Comparison of ENCODE assay signal across 19 mouse cellular contexts in the genomic region with DNA sequence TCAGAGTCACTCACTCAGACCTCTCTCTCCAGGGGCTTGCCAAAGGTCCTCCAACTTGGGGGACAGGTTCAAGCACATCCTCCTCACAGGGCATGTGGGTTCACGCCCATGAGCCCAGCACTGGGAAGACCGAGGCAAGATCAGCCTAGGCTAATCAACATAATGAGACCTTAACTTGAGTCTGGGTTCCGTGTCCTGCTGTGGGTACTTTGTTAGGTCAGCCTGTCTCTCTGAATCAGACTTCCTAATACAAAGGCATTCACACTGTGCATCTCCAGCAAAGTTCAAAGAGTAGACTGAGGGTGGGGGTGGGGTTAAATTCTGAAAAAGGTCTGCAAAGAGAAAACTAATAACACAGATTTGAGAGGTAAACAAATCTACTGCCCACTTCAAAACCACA. TPM values are rescaled to one million over a fixed set of nuclear protein-coding genes. Genes with fewer than 3 reads are reported as not detected.
DNase-seq lines count a peak whose midpoint lies in the region; ATAC-seq and TF ChIP-seq lines count a peak whose summit lies in the region.
"Had no signal": no experiment of that assay in that cellular context is flagged by ENCODE, and none has a peak within 500 bp of the region (broad histone marks: within the 10 kb centered on the region; RNA-seq: fewer than 3 reads in every experiment).

No protein-coding gene starts in this region.

- no peaks in the 10 kb centered on the region for H3K9me3 ChIP-seq in heart, embryonic 12.5 days (replicated peaks)
- H3K9me3 ChIP-seq in heart, embryonic 16.5 days (replicated peaks; ENCODE audit: control insufficient read depth, low read length) = no peaks in the 10 kb centered on the region
- no peaks in the 10 kb centered on the region for H3K9me3 ChIP-seq in hindbrain, embryonic 14.5 days (ENCODE audit: control insufficient read depth, low read length)
- H3K9me3 ChIP-seq: embryonic facial prominence, embryonic 10.5 days; forebrain, embryonic 13.5 days had no signal

- H3K79me2 ChIP-seq in myocyte (ENCODE audit: control insufficient read depth, insufficient read depth) = no peaks in the 10 kb centered on the region

- H3K27me3 ChIP-seq in heart, embryonic 12.5 days (replicated peaks) = peaks cover 50% of the 10 kb centered on the region
- no peaks in the 10 kb centered on the region; the same call in 1 of the 2 replicates for H3K27me3 ChIP-seq in heart, embryonic 16.5 days (ENCODE audit: control insufficient read depth, insufficient read depth, low read length)
- no peaks in the 10 kb centered on the region for H3K27me3 ChIP-seq in myocyte (ENCODE audit: control insufficient read depth, insufficient read depth, insufficient read length)
- peaks cover 58% of the 10 kb centered on the region for H3K27me3 ChIP-seq in hindbrain, embryonic 14.5 days (ENCODE audit: control insufficient read depth, insufficient read depth, low read length)
- H3K27me3 ChIP-seq: Patski had no signal

- H3K27ac ChIP-seq in heart, embryonic 12.5 days (ENCODE audit: poor library complexity, severe bottlenecking) = peak overlapping the region; percentile 87
- H3K27ac ChIP-seq in heart, embryonic 16.5 days (ENCODE audit: low read length) = peak overlapping the region; percentile 97
- H3K27ac ChIP-seq in hindbrain, embryonic 14.5 days = no peak overlapping the region
- H3K27ac ChIP-seq: embryonic facial prominence, embryonic 10.5 days; forebrain, embryonic 13.5 days had no signal

- DNase-seq in heart, postnatal 10 days = no peak
- no peak for DNase-seq in heart, postnatal 4 days
- peak; percentile 67 for DNase-seq in Muller cell, postnatal 12 days (ENCODE audit: inconsistent ontology term)
- DNase-seq in hindbrain, embryonic 14.5 days (ENCODE audit: low spot score) = no peak
- DNase-seq: cerebellum, adult 2 months; cerebellum, postnatal 10 days; forebrain, postnatal 0 days; gastrocnemius, postnatal 25 days; kidney, adult 8-10 months had no signal

- no peak overlapping the region for H3K9ac ChIP-seq in heart, embryonic 12.5 days
- peak overlapping the region; percentile 23; the same call in 1 of the 2 replicates for H3K9ac ChIP-seq in heart, embryonic 16.5 days (ENCODE audit: low read length)
- no peak overlapping the region for H3K9ac ChIP-seq in hindbrain, embryonic 14.5 days
- H3K9ac ChIP-seq: forebrain, embryonic 13.5 days; forebrain, postnatal 0 days had no signal

- H3ac ChIP-seq in myocyte (ENCODE audit: control insufficient read depth, insufficient read length) = no peak overlapping the region

- H3K4me3 ChIP-seq in heart, embryonic 12.5 days = no peak overlapping the region
- H3K4me3 ChIP-seq in heart, embryonic 16.5 days (ENCODE audit: low read length) = no peak overlapping the region
- H3K4me3 ChIP-seq in myocyte = no peak overlapping the region
- H3K4me3 ChIP-seq in hindbrain, embryonic 14.5 days (replicated peaks; ENCODE audit: low read length) = no peak overlapping the region
- H3K4me3 ChIP-seq: embryonic facial prominence, embryonic 10.5 days; forebrain, embryonic 13.5 days had no signal

- no peak for ATAC-seq in heart, embryonic 12.5 days (ENCODE audit: insufficient number of reproducible peaks, low FRiP score)
- ATAC-seq in heart, embryonic 16.5 days (replicated peaks; ENCODE audit: extremely low read depth, insufficient read depth, low FRiP score) = no peak
- ATAC-seq in hindbrain, embryonic 14.5 days (ENCODE audit: low FRiP score) = no peak
- ATAC-seq: CD4-positive, CD25-positive, alpha-beta regulatory T cell, adult 4 months; forebrain, embryonic 13.5 days; forebrain, postnatal 0 days; hindbrain, embryonic 16.5 days; inflammation-experienced regulatory T-cells, adult 6 months; intestine, postnatal 0 days; Patski had no signal

- 63% methylated on average over 3 of the region's 3 CpGs for WGBS in heart, embryonic 12.5 days
- 72% methylated on average over 3 of the region's 3 CpGs for WGBS in heart, embryonic 16.5 days
- whole genome bisulfite sequencing in hindbrain, embryonic 14.5 days = 31% methylated on average over 3 of the region's 3 CpGs

- TF ChIP-seq POLR2A in myocyte (IDR thresholded peaks at IDR 0.05; ENCODE audit: insufficient read length, low read depth) = no peak

- intact Hi-C loops in heart, postnatal 10 days (cut with DNase I) = loop anchor here (2.0 to 5.0 kb wide), 3 partner anchors 22 to 248 kb away; partner anchors contain the start of gene Ssh2

- 0 out of 2 replicates have a peak overlapping the region, but pooled peaks have one; percentile 16 for H3K4me2 ChIP-seq in heart, embryonic 12.5 days
- no peak overlapping the region for H3K4me2 ChIP-seq in heart, embryonic 16.5 days (ENCODE audit: low read depth, low read length)
- H3K4me2 ChIP-seq in myocyte (ENCODE audit: low read depth) = peak overlapping the region; percentile 98
- H3K4me2 ChIP-seq in hindbrain, embryonic 14.5 days (replicated peaks) = no peak overlapping the region
- H3K4me2 ChIP-seq: forebrain, embryonic 13.5 days had no signal

- H3K4me1 ChIP-seq in heart, embryonic 12.5 days (replicated peaks) = peaks cover 63% of the 10 kb centered on the region
- peaks cover 43% of the 10 kb centered on the region for H3K4me1 ChIP-seq in heart, embryonic 16.5 days (ENCODE audit: control insufficient read depth, insufficient read depth, low read length)
- peaks cover 5% of the 10 kb centered on the region; the same call in 1 of the 2 replicates for H3K4me1 ChIP-seq in hindbrain, embryonic 14.5 days (replicated peaks; ENCODE audit: control insufficient read depth, insufficient read depth, low read length)

- peaks cover 8% of the 10 kb centered on the region; the same call in 1 of the 2 replicates for H3K36me3 ChIP-seq in heart, embryonic 12.5 days
- 0 out of 2 replicates have a peak, but pooled peaks cover 2% of the 10 kb centered on the region for H3K36me3 ChIP-seq in heart, embryonic 16.5 days (ENCODE audit: control insufficient read depth, insufficient read depth)
- H3K36me3 ChIP-seq in myocyte (ENCODE audit: control insufficient read depth, insufficient read depth) = no peaks in the 10 kb centered on the region
- H3K36me3 ChIP-seq in hindbrain, embryonic 14.5 days (replicated peaks; ENCODE audit: control insufficient read depth, insufficient read depth) = no peaks in the 10 kb centered on the region; the same call in 1 of the 2 replicates

TF ChIP-seq in myocyte, 11 proteins besides CTCF, POLR2A, EP300 and RAD21:
- TF ChIP-seq POLR2AphosphoS2 (IDR thresholded peaks at IDR 0.05; ENCODE audit: insufficient read length, low read depth) = no peak
TF ChIP-seq in myocyte: peak in this region for 0.

RNA-seq across cellular contexts. Expression of gene Coro6, which starts 2.9 kb away (rescaled TPM):
- 30.1 and 32.0 TPM in 2 replicates for polyA plus RNA-seq in heart, embryonic 12.5 days (2016; fragmentation: Nextera tagmentation; extraction: Ambion mirVana)
- total RNA-seq in heart, postnatal 10 days (2021) = 100 to 1,000 TPM; 196 to 202 TPM
- polyA plus RNA-seq in heart, embryonic 16.5 days (2015; fragmentation: Nextera tagmentation; extraction: Ambion mirVana) = 42.5 and 47.4 TPM in 2 replicates
- 100 to 1,000 TPM; 190 to 194 TPM for total RNA-seq in heart, postnatal 4 days (2021)
- 50.6 TPM for polyA plus RNA-seq in myocyte (2012; fragmentation: generic; extraction: Trizol)
- 0.82 and 0.91 TPM in 2 replicates for polyA plus RNA-seq in hindbrain, embryonic 14.5 days (2014; fragmentation: Nextera tagmentation; extraction: Ambion mirVana)
- polyA plus RNA-seq: CD4-positive, CD25-positive, alpha-beta regulatory T cell, adult 4 months; embryonic facial prominence, embryonic 10.5 days; inflammation-experienced regulatory T-cells, adult 6 months had no signal

RNA-seq across cellular contexts. Expression of gene Ankrd13b, which starts 24.4 kb away (rescaled TPM):
- polyA plus RNA-seq in heart, embryonic 12.5 days (2016; fragmentation: Nextera tagmentation; extraction: Ambion mirVana) = 3.7 and 4.8 TPM in 2 replicates
- 10 to 100 TPM; 12.8 to 15.0 TPM for total RNA-seq in heart, postnatal 10 days (2021)
- 2.0 and 3.7 TPM in 2 replicates for polyA plus RNA-seq in heart, embryonic 16.5 days (2015; fragmentation: Nextera tagmentation; extraction: Ambion mirVana)
- 10 to 100 TPM; 17.3 to 17.4 TPM for total RNA-seq in heart, postnatal 4 days (2021)
- polyA plus RNA-seq in myocyte (2012; fragmentation: generic; extraction: Trizol) = 46.0 TPM
- polyA plus RNA-seq in hindbrain, embryonic 14.5 days (2014; fragmentation: Nextera tagmentation; extraction: Ambion mirVana) = 44.5 and 45.0 TPM in 2 replicates

RNA-seq across cellular contexts. Expression of gene Git1, which starts 28.3 kb away (rescaled TPM):
- polyA plus RNA-seq in heart, embryonic 12.5 days (2016; fragmentation: Nextera tagmentation; extraction: Ambion mirVana) = 9.3 and 10.2 TPM in 2 replicates
- 10 to 100 TPM; 64.5 to 65.1 TPM for total RNA-seq in heart, postnatal 10 days (2021)
- 7.5 and 7.7 TPM in 2 replicates for polyA plus RNA-seq in heart, embryonic 16.5 days (2015; fragmentation: Nextera tagmentation; extraction: Ambion mirVana)
- total RNA-seq in heart, postnatal 4 days (2021) = 10 to 100 TPM; 76.8 to 81.0 TPM
- polyA plus RNA-seq in myocyte (2012; fragmentation: generic; extraction: Trizol) = 53.9 TPM
- 21.3 and 23.2 TPM in 2 replicates for polyA plus RNA-seq in hindbrain, embryonic 14.5 days (2014; fragmentation: Nextera tagmentation; extraction: Ambion mirVana)

RNA-seq across cellular contexts. Expression of gene Abhd15, which starts 49.8 kb away (rescaled TPM):
- 0.72 and 1.4 TPM in 2 replicates for polyA plus RNA-seq in heart, embryonic 12.5 days (2016; fragmentation: Nextera tagmentation; extraction: Ambion mirVana)
- total RNA-seq in heart, postnatal 10 days (2021) = 1 to 10 TPM; 1.7 to 4.5 TPM
- polyA plus RNA-seq in heart, embryonic 16.5 days (2015; fragmentation: Nextera tagmentation; extraction: Ambion mirVana) = 3.2 TPM in 2 replicates
- total RNA-seq in heart, postnatal 4 days (2021) = 1 to 10 TPM; 1.4 to 1.5 TPM
- 1.4 TPM for polyA plus RNA-seq in myocyte (2012; fragmentation: generic; extraction: Trizol)
- 1.7 and 2.7 TPM in 2 replicates for polyA plus RNA-seq in hindbrain, embryonic 14.5 days (2014; fragmentation: Nextera tagmentation; extraction: Ambion mirVana)

RNA-seq across cellular contexts. Expression of gene Trp53i13, which starts 50.7 kb away (rescaled TPM):
- polyA plus RNA-seq in heart, embryonic 12.5 days (2016; fragmentation: Nextera tagmentation; extraction: Ambion mirVana) = 29.4 and 30.2 TPM in 2 replicates
- 10 to 100 TPM; 11.8 to 12.9 TPM for total RNA-seq in heart, postnatal 10 days (2021)
- polyA plus RNA-seq in heart, embryonic 16.5 days (2015; fragmentation: Nextera tagmentation; extraction: Ambion mirVana) = 24.7 and 29.5 TPM in 2 replicates
- 10 to 100 TPM; 12.0 to 13.7 TPM for total RNA-seq in heart, postnatal 4 days (2021)
- polyA plus RNA-seq in myocyte (2012; fragmentation: generic; extraction: Trizol) = 23.7 TPM
- polyA plus RNA-seq in hindbrain, embryonic 14.5 days (2014; fragmentation: Nextera tagmentation; extraction: Ambion mirVana) = 13.3 and 15.1 TPM in 2 replicates

Comparison
In these comparisons a context has a peak if more than half of its experiments do, and no peak if none do; other contexts are left out.
1. H3K4me2 ChIP-seq: peak in heart, embryonic 12.5 days (single experiment) and myocyte (single experiment); none in heart, embryonic 16.5 days (single experiment) and hindbrain, embryonic 14.5 days (single experiment).
2. RNA of gene Coro6, which starts 2.9 kb away (polyA plus RNA-seq): 50.6 TPM in myocyte (single experiment), 42.5 to 47.4 TPM in heart, embryonic 16.5 days and 30.1 to 32.0 TPM in heart, embryonic 12.5 days; 0.82 to 0.91 TPM in hindbrain, embryonic 14.5 days; every median in the first group is over 10 times any median in the second.